Mouse (Mus musculus) spleen, postnatal 10 days (tissue): ENCODE measurements around the gene Fam129a.

ENCODE experiments used
- DNase-seq, 2 experiments: peaks; one replicate each; pipeline ENCODE4 v3.0.0; 2021 to 2022; ENCODE audit warnings: low spot score in 2 of 2

Fam129a gene

GRCm38 (mm10) chr1:151625690-151626089, 54.7 kb downstream of the Fam129a start:
- no peak for DNase-seq

GRCm38 (mm10) chr1:151626631-151627030, 55.6 kb downstream of the Fam129a start:
- DNase-seq, result no peak

GRCm38 (mm10) chr1:151627141-151627540, 56.2 kb downstream of the Fam129a start:
- DNase-seq, result no peak

GRCm38 (mm10) chr1:151629591-151630250, 58.7 kb downstream of the Fam129a start:
- no peak for DNase-seq

- no peak for DNase-seq
Observed at GRCm38 (mm10) chr1:151630251-151630628, 59.3 kb downstream of the Fam129a start.

- no peak for DNase-seq
Observed at GRCm38 (mm10) chr1:151631061-151631460, 60.1 kb downstream of the Fam129a start.

- DNase-seq, result no peak
Observed at GRCm38 (mm10) chr1:151631703-151632294, 60.8 kb downstream of the Fam129a start.

GRCm38 (mm10) chr1:151632567-151633356, 61.8 kb downstream of the Fam129a start:
- no peak for DNase-seq

GRCm38 (mm10) chr1:151636637-151637036, 65.7 kb downstream of the Fam129a start:
- DNase-seq, result no peak

GRCm38 (mm10) chr1:151637351-151637922, 66.5 kb downstream of the Fam129a start:
- DNase-seq, result no peak

- DNase-seq, result no peak
Observed at GRCm38 (mm10) chr1:151638357-151638756, 67.4 kb downstream of the Fam129a start.

GRCm38 (mm10) chr1:151638770-151639169, 67.8 kb downstream of the Fam129a start:
- no peak for DNase-seq

GRCm38 (mm10) chr1:151646380-151646779, 75.4 kb downstream of the Fam129a start:
- no peak for DNase-seq

- DNase-seq, result no peak
Observed at GRCm38 (mm10) chr1:151648099-151648498, 77.1 kb downstream of the Fam129a start.

- no peak for DNase-seq
Observed at GRCm38 (mm10) chr1:151657042-151657605, 86.1 kb downstream of the Fam129a start.

GRCm38 (mm10) chr1:151658291-151658830, 87.4 kb downstream of the Fam129a start:
- no peak for DNase-seq

- no peak for DNase-seq
Observed at GRCm38 (mm10) chr1:151659636-151660035, 88.7 kb downstream of the Fam129a start.

- DNase-seq, result no peak
Observed at GRCm38 (mm10) chr1:151660251-151660650, 89.3 kb downstream of the Fam129a start.

GRCm38 (mm10) chr1:151660883-151661282, 89.9 kb downstream of the Fam129a start:
- DNase-seq, result no peak

GRCm38 (mm10) chr1:151661684-151662439, 90.9 kb downstream of the Fam129a start:
- DNase-seq, result no peak

GRCm38 (mm10) chr1:151662958-151663357, 92.0 kb downstream of the Fam129a start:
- DNase-seq, result no peak
